ENCODE assay signal across 11 mouse cellular contexts in the genomic region with DNA sequence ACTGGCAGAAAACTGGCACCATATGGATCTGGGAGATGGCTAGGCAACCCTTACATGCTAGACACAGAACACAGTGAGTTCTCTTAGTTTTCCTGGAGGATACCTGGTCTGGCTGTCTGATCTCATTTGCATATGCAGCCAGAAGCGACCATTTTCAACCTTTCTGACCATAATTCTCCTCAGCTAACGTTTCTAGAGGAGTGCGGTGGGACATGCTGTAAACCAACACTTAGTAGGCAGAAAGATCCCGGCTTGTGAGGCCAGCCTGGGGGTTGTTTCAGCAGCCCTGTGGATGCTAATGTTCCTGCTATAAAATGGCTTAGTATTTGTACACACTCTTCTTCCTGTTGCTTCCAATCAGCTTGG.
DNase-seq lines count a peak whose midpoint lies in the region; ATAC-seq lines count a peak whose summit lies in the region.
"Had no signal": no experiment of that assay in that cellular context is flagged by ENCODE, and none has a peak within 500 bp of the region (broad histone marks: within the 10 kb centered on the region; RNA-seq: fewer than 3 reads in every experiment).

No protein-coding gene starts in this region.

- H3K4me1 ChIP-seq in heart, embryonic 12.5 days (replicated peaks): peaks cover 8% of the 10 kb centered on the region
- H3K4me1 ChIP-seq in neural tube, embryonic 12.5 days: no peaks in the 10 kb centered on the region
- H3K4me1 ChIP-seq in limb, embryonic 12.5 days (replicated peaks): peaks cover 3% of the 10 kb centered on the region; the same call in 1 of the 2 replicates
- H3K4me1 ChIP-seq in stomach, embryonic 16.5 days (ENCODE audit: control insufficient read depth, insufficient read depth, low read length): peaks cover 20% of the 10 kb centered on the region

- intact Hi-C loops in heart, postnatal 25 days (cut with DNase I): loop anchor here (2.0 to 5.0 kb wide), 2 partner anchors 173 to 185 kb away; partner anchors contain the start of gene Tnfaip3

- 59% methylated on average over 4 of the region's 4 CpGs for WGBS in heart, embryonic 12.5 days
- WGBS in neural tube, embryonic 12.5 days: 37% methylated on average over 4 of the region's 4 CpGs
- WGBS in limb, embryonic 12.5 days: 26% methylated on average over 4 of the region's 4 CpGs
- WGBS in stomach, embryonic 16.5 days: 50% methylated on average over 4 of the region's 4 CpGs

- H3K4me3 ChIP-seq in heart, embryonic 12.5 days: no peak overlapping the region
- no peak overlapping the region for H3K4me3 ChIP-seq in neural tube, embryonic 12.5 days
- no peak overlapping the region for H3K4me3 ChIP-seq in limb, embryonic 12.5 days (replicated peaks)
- H3K4me3 ChIP-seq in stomach, embryonic 16.5 days (replicated peaks; ENCODE audit: low read length): peak overlapping the region; percentile 34; the same call in 1 of the 2 replicates

- no peak overlapping the region for H3K27ac ChIP-seq in heart, embryonic 12.5 days (ENCODE audit: poor library complexity, severe bottlenecking)
- no peak overlapping the region for H3K27ac ChIP-seq in neural tube, embryonic 12.5 days
- H3K27ac ChIP-seq in limb, embryonic 12.5 days: no peak overlapping the region
- no peak overlapping the region; the same call in 1 of the 2 replicates for H3K27ac ChIP-seq in stomach, embryonic 16.5 days (ENCODE audit: low read length)

- H3K9me3 ChIP-seq in heart, embryonic 12.5 days (replicated peaks): no peaks in the 10 kb centered on the region
- H3K9me3 ChIP-seq in neural tube, embryonic 12.5 days: no peaks in the 10 kb centered on the region
- no peaks in the 10 kb centered on the region for H3K9me3 ChIP-seq in limb, embryonic 12.5 days
- no peaks in the 10 kb centered on the region for H3K9me3 ChIP-seq in stomach, embryonic 16.5 days (replicated peaks; ENCODE audit: control insufficient read depth, low read length)

- DNase-seq in heart, postnatal 25 days (ENCODE audit: low spot score): no peak
- DNase-seq in neural tube, embryonic 10.5 days (ENCODE audit: extremely low spot score, low spot score): no peak
- no peak for DNase-seq in thymus, postnatal 0 days (ENCODE audit: low spot score)
- no peak for DNase-seq in adrenal gland, postnatal 25 days
- DNase-seq: B cell, adult 2 months; heart, postnatal 36 days; layer of hippocampus, postnatal 36 days had no signal

- ATAC-seq in heart, embryonic 12.5 days (ENCODE audit: insufficient number of reproducible peaks, low FRiP score): no peak
- no peak for ATAC-seq in neural tube, embryonic 12.5 days (ENCODE audit: low FRiP score, low read depth)
- no peak for ATAC-seq in limb, embryonic 12.5 days (ENCODE audit: insufficient number of reproducible peaks, insufficient read depth, low FRiP score, low TSS enrichment, low read depth)
- no peak for ATAC-seq in stomach, embryonic 16.5 days (ENCODE audit: insufficient read depth, low FRiP score)

- peak overlapping the region; percentile 63 for H3K4me2 ChIP-seq in heart, embryonic 12.5 days
- peak overlapping the region; percentile 48 for H3K4me2 ChIP-seq in neural tube, embryonic 12.5 days (replicated peaks)
- peak overlapping the region; percentile 52 for H3K4me2 ChIP-seq in limb, embryonic 12.5 days
- H3K4me2 ChIP-seq in stomach, embryonic 16.5 days (ENCODE audit: low read depth, low read length): peak overlapping the region; percentile 53; the same call in 1 of the 2 replicates

- peaks cover 13% of the 10 kb centered on the region; the same call in 1 of the 2 replicates for H3K27me3 ChIP-seq in heart, embryonic 12.5 days (replicated peaks)
- no peaks in the 10 kb centered on the region for H3K27me3 ChIP-seq in neural tube, embryonic 12.5 days (replicated peaks)
- H3K27me3 ChIP-seq in limb, embryonic 12.5 days: peaks cover 15% of the 10 kb centered on the region
- H3K27me3 ChIP-seq in stomach, embryonic 16.5 days (ENCODE audit: control insufficient read depth, insufficient read depth, low read length): no peaks in the 10 kb centered on the region; the same call in 1 of the 2 replicates

- no peaks in the 10 kb centered on the region for H3K36me3 ChIP-seq in heart, embryonic 12.5 days
- no peaks in the 10 kb centered on the region for H3K36me3 ChIP-seq in neural tube, embryonic 12.5 days
- H3K36me3 ChIP-seq in limb, embryonic 12.5 days: no peaks in the 10 kb centered on the region
- H3K36me3 ChIP-seq in stomach, embryonic 16.5 days (ENCODE audit: control insufficient read depth, insufficient read depth, low read length): no peaks in the 10 kb centered on the region

- no peak overlapping the region for H3K9ac ChIP-seq in heart, embryonic 12.5 days
- H3K9ac ChIP-seq in neural tube, embryonic 12.5 days: no peak overlapping the region
- H3K9ac ChIP-seq in limb, embryonic 12.5 days (replicated peaks): no peak overlapping the region
- H3K9ac ChIP-seq in stomach, embryonic 16.5 days (ENCODE audit: low read length): peak overlapping the region; percentile 62; the same call in 1 of the 2 replicates
